Mouse (Mus musculus): ENCODE measurements around the gene Bub3.

GRCm38 (mm10) chr7:131541184-131542114 is 18.6 kb upstream of the Bub3 start:
- TF ChIP-seq TBP (IDR thresholded peaks at IDR 0.05; ENCODE audit: low read depth, low read length) = no peak
- no peak for TF ChIP-seq EP300 (IDR thresholded peaks at IDR 0.05; ENCODE audit: low read depth in 1 of 2, low read length in 2 of 2)
- no peak for TF ChIP-seq CTCF (IDR thresholded peaks at IDR 0.05 in 2 of 3, conservative IDR thresholded peaks at IDR 0.05 in 1 of 3; ENCODE audit: control insufficient read depth in 1 of 3, insufficient read depth in 1 of 3, low read depth in 2 of 3, low read length in 3 of 3, poor library complexity in 1 of 3, severe bottlenecking in 1 of 3)
- TF ChIP-seq POLR2A (IDR thresholded peaks at IDR 0.05; ENCODE audit: control insufficient read depth in 1 of 2, insufficient read depth in 1 of 2, low read depth in 1 of 2, low read length in 2 of 2, poor library complexity in 1 of 2) = no peak
- TF ChIP-seq MAX (IDR thresholded peaks at IDR 0.05; ENCODE audit: low read length) = no peak
- no peak for TF ChIP-seq ELF1 (IDR thresholded peaks at IDR 0.05; ENCODE audit: low read depth, low read length)
- TF ChIP-seq HCFC1 (IDR thresholded peaks at IDR 0.05; ENCODE audit: low read depth, low read length) = no peak
- TF ChIP-seq TCF12 (IDR thresholded peaks at IDR 0.05; ENCODE audit: low read depth, low read length) = no peak
- no peak for TF ChIP-seq RAD21 (IDR thresholded peaks at IDR 0.05; ENCODE audit: low read depth, low read length)
- no peak for TF ChIP-seq RCOR1 (IDR thresholded peaks at IDR 0.05; ENCODE audit: low read depth, low read length)
